Mouse (Mus musculus): ENCODE measurements around the gene Celf1.
"Not testable (repeated sequence)": the region's sequence is repeated elsewhere in the genome, so short reads cannot be mapped to it uniquely, and the experiment has no call there.

The Celf1 gene

DNA sequence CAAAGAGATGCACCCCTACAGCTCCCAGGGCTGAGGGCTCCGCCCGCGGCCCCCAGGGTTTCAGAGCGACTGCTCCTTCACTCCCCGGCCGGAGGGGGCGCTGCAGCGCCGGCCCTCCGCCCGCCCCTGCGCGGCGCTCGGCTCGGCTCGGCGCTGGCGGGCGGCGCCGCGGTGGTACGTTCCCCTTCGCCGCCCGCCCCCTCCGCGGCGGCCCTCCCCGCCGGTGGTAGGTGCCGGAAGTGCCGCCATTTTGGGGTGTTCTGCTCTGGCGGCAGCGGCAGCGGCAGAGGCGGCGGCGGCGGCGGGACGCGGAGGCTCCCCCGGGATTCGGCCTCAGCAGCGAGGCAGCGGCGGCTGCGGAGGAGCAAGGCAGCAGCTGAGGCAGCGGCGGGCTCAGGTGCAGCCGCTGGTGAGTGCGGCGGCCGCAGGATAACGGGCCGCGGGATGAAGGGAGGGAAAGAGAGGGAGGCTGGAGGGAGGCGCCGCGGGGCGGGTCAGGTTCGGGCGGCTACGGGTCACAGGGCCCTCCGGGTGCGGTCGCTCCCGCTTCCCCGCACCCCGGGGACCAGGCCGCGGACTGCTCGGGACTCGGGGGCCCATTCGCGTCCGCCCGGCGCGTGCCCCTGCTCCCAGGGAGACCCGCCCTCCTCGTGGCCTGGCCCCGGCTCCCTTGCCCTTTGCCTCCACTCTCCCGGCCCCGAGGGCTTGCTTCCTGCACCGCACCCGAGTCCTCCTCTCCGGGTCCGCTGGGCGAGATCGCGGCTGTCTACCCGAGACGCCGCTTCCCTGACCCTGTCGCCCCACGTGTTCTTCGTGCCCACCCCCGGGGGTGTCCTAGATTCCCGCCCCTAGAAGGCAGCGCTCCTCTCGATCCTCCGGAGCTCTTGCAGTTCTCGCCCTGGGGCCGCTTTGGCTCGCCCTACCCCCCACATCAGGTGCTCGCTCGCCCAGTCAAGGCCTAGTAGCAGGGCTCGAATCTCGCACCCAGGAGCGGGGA, at the start of gene Celf1:
Gene Celf1 (plus strand): TSS at position 150 of the 997 bp plus-strand sequence.
- peak; percentile 84 to 92 for DNase-seq

- no peak for DNase-seq
Measured at GRCm38 (mm10) chr2:90893673-90894298, 46.4 kb upstream of the Celf1 start.

GRCm38 (mm10) chr2:90894299-90894677, 45.9 kb upstream of the Celf1 start:
- DNase-seq: not testable (repeated sequence)

DNA sequence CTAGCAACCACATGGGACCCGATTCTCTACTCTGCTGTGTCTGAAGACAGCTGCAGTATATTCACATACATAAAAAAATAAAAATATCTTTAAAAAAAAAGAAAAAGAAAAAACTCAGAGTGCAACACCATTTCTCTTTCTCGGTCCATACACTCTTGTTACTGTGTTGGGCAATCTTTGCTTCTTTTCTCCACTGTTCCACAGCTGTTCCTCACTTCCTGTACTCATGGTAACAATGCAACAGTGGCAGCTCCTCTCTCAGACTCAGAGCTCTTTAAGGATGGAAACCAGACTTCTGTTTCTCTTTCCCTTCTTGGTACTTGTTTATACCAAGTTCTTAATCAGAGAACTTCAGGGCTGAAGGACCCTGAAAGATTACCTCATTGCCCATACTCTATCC, 36.8 kb upstream of the Celf1 start:
- no peak for DNase-seq

- peak; percentile 91 to 92 for DNase-seq
Measured at GRCm38 (mm10) chr2:90904076-90904855, 35.9 kb upstream of the Celf1 start, which contains the start of the genes Kbtbd4 and Ndufs3. Kbtbd4 (plus strand) TSS chr2:90904740. Ndufs3 (minus strand) TSS chr2:90904827.

DNA sequence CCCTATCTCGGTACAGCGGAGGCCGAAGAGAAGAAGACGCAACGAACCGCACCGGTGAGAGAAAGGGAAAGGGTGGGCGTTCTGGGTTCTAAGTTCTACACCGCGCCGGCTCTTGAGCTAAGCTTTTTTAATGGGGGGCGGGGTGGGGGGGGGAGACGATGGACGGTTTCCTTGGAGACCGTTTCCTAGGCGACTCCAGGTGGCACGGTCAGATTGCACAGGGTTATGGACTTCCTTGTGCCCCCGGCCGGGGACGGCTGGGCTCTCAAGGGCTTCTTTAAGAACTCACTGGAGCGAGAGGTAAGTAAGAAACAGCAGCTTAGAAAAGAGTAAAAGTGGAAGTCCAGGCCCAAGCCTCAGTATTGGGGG, 35.3 kb upstream of the Celf1 start:
- DNase-seq: peak; percentile 53 to 68

- no peak for DNase-seq
Measured at GRCm38 (mm10) chr2:90906721-90907120, 33.5 kb upstream of the Celf1 start.

- no peak for DNase-seq
Measured at GRCm38 (mm10) chr2:90910861-90911260, 29.3 kb upstream of the Celf1 start.

GRCm38 (mm10) chr2:90911668-90912067, 28.5 kb upstream of the Celf1 start:
- DNase-seq: no peak

DNA sequence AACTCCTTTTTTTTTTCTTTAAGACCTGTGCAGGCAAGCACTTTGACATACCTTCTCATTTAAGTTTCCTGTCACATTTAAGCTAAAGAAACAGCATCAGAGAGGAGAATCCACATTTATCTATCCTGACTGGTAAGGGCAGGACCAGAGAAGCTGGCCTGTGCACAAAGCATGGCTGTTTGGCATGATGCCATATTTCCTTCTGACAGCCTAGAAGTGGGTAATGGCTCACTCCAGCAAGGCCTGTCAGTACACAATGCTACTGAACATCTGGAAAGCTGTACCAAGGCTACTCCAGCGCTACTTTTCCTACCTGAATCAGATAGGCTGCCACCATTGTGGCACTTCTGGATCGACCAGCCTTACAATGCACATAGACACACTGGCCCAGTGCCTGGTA, 26.5 kb upstream of the Celf1 start:
- peak; percentile 59 to 69 for DNase-seq

DNA sequence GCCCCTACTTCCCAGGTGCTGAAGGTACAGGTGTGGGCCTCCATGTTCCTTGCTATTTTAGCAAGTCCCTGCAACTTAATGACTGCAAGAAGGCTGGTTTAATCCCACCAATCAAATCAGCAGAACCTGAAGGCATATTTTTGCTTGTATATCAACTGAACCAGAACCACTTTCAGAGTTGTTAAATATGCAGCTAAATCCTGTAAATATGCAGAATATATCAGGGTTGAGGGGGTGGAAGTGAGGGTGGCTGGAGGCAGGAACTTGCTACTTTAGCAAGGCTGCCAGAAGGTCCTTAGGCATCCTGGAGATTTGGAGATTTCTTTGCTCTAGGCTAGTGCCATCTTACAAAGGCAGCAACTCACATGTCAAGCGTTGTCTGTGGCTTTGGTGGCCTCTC, 24.7 kb upstream of the Celf1 start:
- no peak for DNase-seq

DNA sequence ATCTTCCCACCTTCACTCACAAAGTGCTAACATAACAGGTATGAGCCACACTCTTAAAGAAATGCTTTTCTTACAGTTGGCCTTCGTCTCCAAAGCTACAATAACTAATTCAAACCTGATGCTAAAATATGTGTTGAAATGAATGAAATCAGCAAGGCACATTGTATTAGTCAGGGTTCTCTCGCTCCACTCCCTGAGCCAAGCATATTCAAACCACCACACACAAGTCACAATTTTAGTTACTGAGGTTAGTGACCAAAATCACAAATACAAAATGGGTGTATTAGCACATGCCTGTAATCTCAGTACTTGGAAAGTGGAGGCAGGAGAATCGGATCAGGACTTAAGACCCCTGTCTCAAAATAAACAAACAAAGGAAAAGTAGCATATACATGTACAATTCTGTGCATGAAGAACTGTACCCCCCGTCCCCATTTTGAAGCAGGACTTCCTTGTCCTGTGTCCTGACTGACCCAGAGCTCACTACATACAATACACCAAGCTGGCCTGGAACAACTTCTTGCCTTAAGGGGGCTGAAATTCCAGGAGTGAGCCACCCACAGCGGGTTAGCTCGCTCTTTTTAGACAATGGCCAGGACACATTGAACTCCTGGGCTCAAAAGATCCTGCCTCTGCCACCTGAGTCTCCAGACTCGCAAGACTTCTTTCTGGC, 23.5 kb upstream of the Celf1 start:
- no peak for DNase-seq

- peak; percentile 66 to 86 for DNase-seq
Measured at GRCm38 (mm10) chr2:90917233-90917998, 22.8 kb upstream of the Celf1 start.

- DNase-seq: peak; percentile 86 to 91
Measured at GRCm38 (mm10) chr2:90917999-90918698, 22.0 kb upstream of the Celf1 start.

GRCm38 (mm10) chr2:90921178-90921577, 19.0 kb upstream of the Celf1 start:
- DNase-seq: no peak

DNA sequence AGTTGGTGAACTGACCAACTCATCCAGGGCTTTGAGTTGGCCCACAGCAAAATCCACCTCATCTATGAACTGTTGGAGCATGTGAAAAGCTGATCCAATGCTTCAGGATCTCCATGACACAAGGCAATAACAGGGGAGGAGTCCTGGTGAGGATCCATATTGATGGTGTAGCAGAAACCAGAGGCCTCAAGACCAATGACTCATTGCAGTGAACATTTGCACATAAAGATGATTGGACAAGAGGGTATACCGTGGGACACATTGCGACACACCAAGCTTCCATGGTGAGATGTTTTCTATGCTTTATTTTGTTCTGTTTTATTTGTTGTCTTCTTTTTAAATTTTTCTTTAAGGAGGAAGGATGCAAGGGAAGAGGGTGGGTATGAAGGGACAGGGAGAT, 17.5 kb upstream of the Celf1 start:
- DNase-seq: no peak

- DNase-seq: no peak
Measured at GRCm38 (mm10) chr2:90928566-90928965, 11.6 kb upstream of the Celf1 start.

GRCm38 (mm10) chr2:90931829-90932228, 8.4 kb upstream of the Celf1 start:
- no peak for DNase-seq

DNA sequence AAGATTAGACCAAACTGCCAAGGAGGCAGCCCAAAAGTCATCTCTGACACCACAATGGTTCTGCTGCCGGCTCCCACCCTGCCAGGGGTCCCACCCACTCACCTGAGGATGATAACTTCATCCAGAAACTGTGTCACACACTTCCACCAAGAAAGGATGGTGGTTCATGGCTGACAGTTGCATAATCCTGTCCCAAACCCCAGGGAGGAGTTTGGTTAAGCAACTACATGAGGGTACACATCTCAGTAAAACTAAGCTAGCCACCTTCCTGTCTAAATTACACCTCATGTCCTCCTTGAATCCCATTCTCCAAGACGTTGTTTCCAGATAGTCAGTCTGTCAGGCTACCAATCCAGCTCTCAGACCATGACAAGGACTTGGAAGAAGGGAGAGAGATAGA, 7.9 kb upstream of the Celf1 start:
- DNase-seq: no peak

- no peak for DNase-seq
Measured at GRCm38 (mm10) chr2:90938362-90938761, 1.8 kb upstream of the Celf1 start.

- peak in 1 of 2 experiments; percentile 11 for DNase-seq
Measured at GRCm38 (mm10) chr2:90939750-90940149, 432 bp upstream of the Celf1 start.

Measured in kidney, postnatal 36 days (tissue).